Mouse (Mus musculus): ENCODE measurements around the gene Gnb3.

DNA sequence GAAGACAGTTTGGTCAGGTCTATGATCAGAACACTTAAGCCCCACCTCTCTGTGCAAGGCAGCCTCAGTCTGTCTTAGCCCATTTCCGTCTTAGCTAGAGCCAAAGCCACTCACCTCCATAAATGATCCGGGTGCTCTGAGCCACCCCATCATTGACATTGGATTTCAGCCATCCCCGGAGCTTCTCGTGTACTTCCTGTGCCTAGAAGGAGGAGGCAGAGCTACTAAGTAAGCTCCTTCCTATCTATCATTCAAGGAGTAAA lies 28.7 kb downstream of the Gnb3 start:
- TF ChIP-seq CTCF (conservative IDR thresholded peaks at IDR 0.05; ENCODE audit: insufficient read depth, insufficient read length, low read depth, low read length) (no peak), POLR2A (IDR thresholded peaks at IDR 0.05; ENCODE audit: low read depth, low read length) (no peak)

All from kidney, adult 2 months (tissue).